Mouse (Mus musculus) neural tube, embryonic 11.5 days (tissue): ENCODE measurements at regions not wholly inside any gene's neighbourhood (a gene's known extent, or its start where the extent isn't known, plus 50 kb on each side); places are given as distances from the start of the nearest gene placed in this dataset.

Experiments
- ATAC-seq: fragments of 200-750 bp; cut with Nextera tagmentation; 2 replicates; pipeline ENCODE4 v1.8.0; 2017; ENCODE audit warnings: moderate number of reproducible peaks, mild to moderate bottlenecking, moderate TSS enrichment, moderate library complexity; ENCODE audit not compliant: insufficient read depth, low FRiP score, low TSS enrichment
- DNase-seq: peaks from one replicate; pipeline ENCODE4 v3.0.0-alpha.2; 2015; ENCODE audit warnings: low spot score
- H3K27ac ChIP-seq: fragments of 300-500 bp; sonication (generic); 2 replicates; pipeline ENCODE4 v1.5.1; 2014; ENCODE audit warnings: low read depth, mild to moderate bottlenecking, low read length
- H3K27me3 ChIP-seq: fragments of 300-500 bp; sonication (generic); 2 replicates; pipeline ENCODE4 v1.6.1; 2014; ENCODE audit warnings: mild to moderate bottlenecking, low read length, mixed read lengths; ENCODE audit not compliant: control insufficient read depth, insufficient read depth
- H3K36me3 ChIP-seq: fragments of 300-500 bp; sonication (generic); 2 replicates; pipeline ENCODE4 v1.6.1; 2014; ENCODE audit warnings: mild to moderate bottlenecking, low read length, moderate library complexity, mixed read lengths; ENCODE audit not compliant: control insufficient read depth, insufficient read depth
- H3K4me1 ChIP-seq: fragments of 300-500 bp; sonication (generic); 2 replicates; pipeline ENCODE4 v1.6.1; 2014; ENCODE audit warnings: low read length, mixed read lengths; ENCODE audit not compliant: control insufficient read depth, insufficient read depth
- H3K4me2 ChIP-seq: fragments of 300-500 bp; sonication (generic); 2 replicates; pipeline ENCODE4 v1.6.1; 2014; ENCODE audit warnings: low read depth, mild to moderate bottlenecking, moderate library complexity
- H3K4me3 ChIP-seq: fragments of 300-500 bp; sonication (generic); 2 replicates; pipeline ENCODE4 v1.5.1; 2014; ENCODE audit warnings: low read depth, low read length
- H3K9ac ChIP-seq: fragments of 300-500 bp; sonication (generic); 2 replicates; pipeline ENCODE4 v1.6.1; 2014; ENCODE audit warnings: mild to moderate bottlenecking, low read length
- H3K9me3 ChIP-seq: fragments of 300-500 bp; sonication (generic); 2 replicates; pipeline ENCODE4 v1.6.1; 2016; ENCODE audit warnings: low read length; ENCODE audit not compliant: control insufficient read depth
- WGBS: fragments of 180-500 bp; shearing (Covaris S2); extraction: QIAGEN DNeasy Blood & Tissue Kit; methylation state at CpG from one replicate; pipeline ENCODE4 v1.1.7; 2014; 5-methylcytosine and 5-hydroxymethylcytosine counted together

DNA sequence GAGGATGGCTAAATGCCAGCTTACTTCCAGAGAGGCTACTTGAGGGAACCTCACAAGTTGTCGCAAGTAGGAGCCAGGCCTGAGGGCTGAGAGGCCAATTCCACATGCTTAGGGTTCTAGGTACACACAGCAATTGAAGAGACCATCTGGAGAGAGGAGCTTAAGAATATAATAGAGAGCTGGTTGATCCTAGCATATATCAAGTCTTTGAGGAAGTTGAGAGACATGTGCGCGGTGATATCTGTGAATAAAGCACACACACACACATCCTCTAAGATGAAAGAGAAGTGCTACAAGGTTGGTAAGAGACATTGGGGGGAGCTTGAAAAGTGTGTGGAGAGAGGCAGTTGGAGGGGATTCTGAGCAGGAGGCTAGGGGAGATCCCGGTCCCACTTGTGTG, 189.5 kb downstream of the Zfp462 start:
- H3K36me3 ChIP-seq: no peaks in the 10 kb centered on the region
- no peak overlapping the region for H3K27ac ChIP-seq
- no peak overlapping the region for H3K9ac ChIP-seq
- no peaks in the 10 kb centered on the region for H3K27me3 ChIP-seq
- DNase-seq: no peak
- H3K4me2 ChIP-seq: no peak overlapping the region
- ATAC-seq: no peak
- 0 out of 2 replicates have a peak, but pooled peaks cover 5% of the 10 kb centered on the region for H3K4me1 ChIP-seq
- no peak overlapping the region for H3K4me3 ChIP-seq
- no peaks in the 10 kb centered on the region for H3K9me3 ChIP-seq
- 89% methylated on average over 4 of the region's 4 CpGs for WGBS

DNA sequence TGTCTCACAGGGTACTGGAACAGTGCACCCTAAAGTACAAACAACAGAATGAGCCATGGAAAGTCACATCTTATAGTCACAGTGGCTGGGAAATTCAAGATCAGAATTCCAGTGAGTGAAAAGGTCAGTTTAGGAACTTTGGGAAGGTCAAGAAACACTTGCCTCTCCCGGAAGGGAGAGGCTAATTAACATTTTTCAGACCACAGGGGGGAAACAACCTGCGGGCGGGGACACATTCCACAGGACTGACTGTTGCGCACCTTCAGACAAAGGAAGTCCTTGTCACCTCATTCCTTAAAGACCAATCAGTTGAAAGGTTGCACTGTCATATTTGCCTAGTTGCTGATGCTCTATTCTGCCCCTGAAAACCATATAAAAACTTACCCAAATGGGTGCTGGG, 189.9 kb downstream of the Zfp462 start:
- Histone ChIP-seq H3K9me3 (no peaks in the 10 kb centered on the region), H3K4me2 (no peak overlapping the region), H3K36me3 (no peaks in the 10 kb centered on the region), H3K4me3 (no peak overlapping the region), H3K27me3 (no peaks in the 10 kb centered on the region), H3K9ac (no peak overlapping the region), H3K27ac (no peak overlapping the region), H3K4me1 (0 out of 2 replicates have a peak, but pooled peaks cover 5% of the 10 kb centered on the region)
- DNase-seq: no peak
- ATAC-seq: no peak
- 55% methylated on average over 4 of the region's 4 CpGs for WGBS

DNA sequence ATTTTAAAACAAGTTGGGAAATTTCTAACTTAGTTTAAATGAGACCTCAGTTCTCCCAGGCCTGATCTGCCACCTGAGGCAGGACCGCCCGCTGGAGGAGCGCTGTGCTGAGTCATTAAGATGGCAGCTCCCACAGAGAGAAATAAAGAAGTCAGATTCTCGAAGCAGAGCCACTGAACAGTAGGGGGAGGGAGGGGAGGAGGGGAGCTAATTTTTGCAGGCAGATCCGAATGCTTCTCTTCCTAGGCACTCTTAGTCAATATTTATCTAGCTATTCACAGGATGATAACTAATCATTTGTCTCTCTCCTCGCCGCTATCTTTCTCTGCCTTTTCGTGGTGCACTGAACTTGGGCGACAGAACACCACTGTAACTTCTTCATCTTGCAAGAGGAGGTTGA, 191.4 kb downstream of the Zfp462 start:
- Histone ChIP-seq H3K27me3 (no peaks in the 10 kb centered on the region), H3K9me3 (no peaks in the 10 kb centered on the region), H3K36me3 (no peaks in the 10 kb centered on the region), H3K4me3 (no peak overlapping the region), H3K27ac (no peak overlapping the region), H3K4me2 (no peak overlapping the region), H3K4me1 (0 out of 2 replicates have a peak, but pooled peaks cover 5% of the 10 kb centered on the region), H3K9ac (no peak overlapping the region)
- ATAC-seq (no peak), DNase-seq (peak; percentile 52)
- 9% methylated on average over 9 of the region's 9 CpGs for WGBS

DNA sequence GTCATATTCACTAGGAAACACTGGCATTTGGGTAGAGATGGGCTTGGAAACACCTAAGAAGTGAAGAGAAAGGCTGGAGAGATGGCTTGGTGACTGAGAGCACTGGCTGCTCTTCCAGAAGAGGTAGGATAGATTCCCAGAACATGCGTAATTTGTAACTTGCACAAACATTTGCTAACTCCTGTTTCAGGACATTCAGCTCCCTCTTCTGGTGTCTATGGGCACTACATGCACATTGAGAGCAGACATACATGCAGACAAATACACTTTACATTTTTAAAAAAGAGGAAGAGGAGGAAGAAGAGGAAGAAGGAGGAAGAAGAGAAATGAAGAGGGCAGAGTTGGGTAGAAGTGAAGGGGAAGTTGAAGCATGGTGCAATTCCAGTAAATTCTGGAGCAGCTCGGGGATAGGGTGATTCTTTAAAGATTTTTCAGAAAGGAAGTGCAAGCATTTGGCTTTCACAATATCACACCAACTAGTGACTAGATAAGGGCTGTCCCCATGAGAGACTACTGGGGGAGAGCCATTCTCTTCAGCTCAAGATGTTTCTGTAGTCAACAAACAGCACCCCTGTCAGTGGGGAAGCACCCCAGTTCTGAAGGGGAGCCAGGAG, 193.0 kb downstream of the Zfp462 start:
- Histone ChIP-seq H3K27ac (no peak overlapping the region), H3K4me1 (0 out of 2 replicates have a peak, but pooled peaks cover 5% of the 10 kb centered on the region), H3K9ac (no peak overlapping the region), H3K27me3 (no peaks in the 10 kb centered on the region), H3K4me2 (no peak overlapping the region), H3K9me3 (no peaks in the 10 kb centered on the region), H3K36me3 (no peaks in the 10 kb centered on the region), H3K4me3 (no peak overlapping the region)
- 87% methylated on average over 2 of the region's 2 CpGs for WGBS
- ATAC-seq (no peak), DNase-seq (no peak)

DNA sequence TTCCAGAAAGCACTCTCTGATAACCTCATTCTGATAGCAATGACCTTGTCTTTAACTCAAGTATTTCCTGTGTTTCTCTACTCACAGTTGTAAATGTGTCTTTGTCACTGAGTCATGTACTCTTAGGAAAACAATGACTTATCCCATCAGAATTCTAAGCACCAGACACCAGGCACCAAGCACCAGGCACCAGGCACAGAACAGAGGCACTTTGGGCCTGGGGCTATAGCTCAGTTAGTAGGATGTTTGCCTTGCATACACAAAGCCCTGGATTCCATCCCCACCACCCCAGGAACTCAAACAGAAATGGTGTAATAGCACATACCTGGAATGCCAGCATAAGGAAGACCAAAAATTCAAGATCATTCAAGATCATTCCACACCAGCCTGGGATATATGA, 196.5 kb downstream of the Zfp462 start:
- Histone ChIP-seq H3K4me1 (0 out of 2 replicates have a peak, but pooled peaks cover 2% of the 10 kb centered on the region), H3K9ac (no peak overlapping the region), H3K4me3 (no peak overlapping the region), H3K9me3 (no peaks in the 10 kb centered on the region), H3K36me3 (no peaks in the 10 kb centered on the region), H3K4me2 (no peak overlapping the region), H3K27me3 (no peaks in the 10 kb centered on the region), H3K27ac (no peak overlapping the region)
- DNase-seq (no peak), ATAC-seq (no peak)

DNA sequence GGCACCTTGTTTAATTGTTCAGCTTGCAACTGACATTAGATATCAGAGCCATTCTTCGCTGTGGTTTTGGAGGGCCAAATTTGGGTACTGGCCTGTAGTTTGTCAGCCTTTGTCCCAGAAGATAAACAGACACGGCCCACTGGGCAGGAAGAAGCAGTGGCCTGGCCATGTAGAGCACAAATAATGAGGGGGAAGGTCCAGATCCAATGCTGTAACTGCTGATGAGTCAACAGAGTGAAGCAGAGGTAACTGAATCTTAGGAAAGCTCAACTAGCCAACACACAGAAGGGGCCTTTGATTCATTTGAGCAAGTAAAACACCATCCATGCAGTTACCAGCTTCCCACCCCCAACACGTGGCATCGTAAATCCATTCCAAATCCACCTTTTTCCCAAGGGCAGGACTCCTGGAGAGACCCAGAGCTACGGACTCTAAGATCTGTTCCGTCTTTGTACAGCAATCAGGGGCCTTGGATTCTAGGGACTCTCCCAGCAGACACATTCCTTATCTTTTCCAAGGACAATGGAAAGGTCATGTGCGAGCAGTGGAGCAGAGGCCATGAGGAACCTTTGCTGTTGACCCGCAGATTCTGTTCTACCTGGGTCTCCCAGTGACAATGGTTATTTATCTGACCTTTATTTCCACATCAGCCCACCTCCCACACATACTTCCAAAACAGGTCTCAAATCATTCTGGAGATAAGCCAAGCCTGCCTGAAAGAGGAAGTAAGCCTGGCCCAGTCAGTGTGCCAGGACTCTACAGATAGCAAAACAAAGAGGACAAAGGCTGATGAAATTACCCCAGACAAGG, 197.3 kb downstream of the Zfp462 start:
- Histone ChIP-seq H3K36me3 (no peaks in the 10 kb centered on the region), H3K9ac (no peak overlapping the region), H3K9me3 (no peaks in the 10 kb centered on the region), H3K4me3 (no peak overlapping the region), H3K27me3 (no peaks in the 10 kb centered on the region), H3K4me2 (no peak overlapping the region), H3K4me1 (no peaks in the 10 kb centered on the region), H3K27ac (no peak overlapping the region)
- ATAC-seq (no peak), DNase-seq (no peak)
- 77% methylated on average over 8 of the region's 8 CpGs for WGBS

DNA sequence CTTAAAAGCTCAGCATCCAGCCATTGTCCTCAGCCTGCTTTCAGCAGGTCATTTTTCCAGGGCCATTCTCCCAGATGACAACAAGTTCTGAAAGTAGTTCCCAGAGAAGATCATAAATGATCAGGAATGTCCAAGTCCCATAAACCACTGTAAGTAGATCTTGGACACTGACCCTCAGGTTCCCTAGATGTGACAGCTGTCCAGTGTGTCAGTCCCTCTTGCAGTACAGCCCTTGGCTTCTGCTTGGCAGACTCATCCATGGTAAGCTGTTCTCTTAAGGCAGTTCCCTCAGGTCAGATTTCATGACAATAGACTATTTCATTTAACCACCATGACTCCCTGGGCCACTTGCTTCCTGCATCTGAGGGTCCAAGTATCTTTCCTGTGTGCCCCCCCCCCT, 198.6 kb downstream of the Zfp462 start:
- H3K27me3 ChIP-seq: no peaks in the 10 kb centered on the region
- DNase-seq (no peak), ATAC-seq (no peak)
- no peak overlapping the region for H3K4me3 ChIP-seq
- H3K4me2 ChIP-seq: no peak overlapping the region
- no peaks in the 10 kb centered on the region for H3K9me3 ChIP-seq
- no peak overlapping the region for H3K9ac ChIP-seq
- H3K27ac ChIP-seq: no peak overlapping the region
- no peaks in the 10 kb centered on the region for H3K36me3 ChIP-seq
- no peaks in the 10 kb centered on the region for H3K4me1 ChIP-seq

DNA sequence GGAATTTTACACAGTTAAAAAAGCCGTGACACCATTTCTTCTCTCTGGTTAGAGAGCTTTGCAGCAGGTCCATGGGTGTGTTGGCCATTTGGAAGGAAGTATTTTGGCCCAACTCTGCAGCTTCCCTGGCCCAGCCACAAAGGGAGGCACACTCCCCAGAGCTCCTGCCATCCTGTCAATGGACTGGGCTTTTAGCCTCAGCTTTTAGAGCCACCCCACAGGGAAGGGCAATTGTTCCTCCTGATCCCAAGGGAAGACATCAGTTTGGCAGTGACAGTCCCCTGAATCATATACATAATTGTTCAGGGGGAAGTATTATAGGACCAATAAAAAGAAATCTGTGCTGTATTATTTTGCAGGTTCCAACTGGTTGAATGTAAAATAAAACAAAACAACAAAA, 200.1 kb downstream of the Zfp462 start:
- no peak overlapping the region for H3K27ac ChIP-seq
- DNase-seq (no peak), ATAC-seq (no peak)
- H3K36me3 ChIP-seq: no peaks in the 10 kb centered on the region
- H3K9me3 ChIP-seq: no peaks in the 10 kb centered on the region
- H3K4me2 ChIP-seq: no peak overlapping the region
- no peak overlapping the region for H3K4me3 ChIP-seq
- 40% methylated on average over 1 of the region's 1 CpGs for WGBS
- no peaks in the 10 kb centered on the region for H3K27me3 ChIP-seq
- no peak overlapping the region for H3K9ac ChIP-seq
- H3K4me1 ChIP-seq: no peaks in the 10 kb centered on the region

DNA sequence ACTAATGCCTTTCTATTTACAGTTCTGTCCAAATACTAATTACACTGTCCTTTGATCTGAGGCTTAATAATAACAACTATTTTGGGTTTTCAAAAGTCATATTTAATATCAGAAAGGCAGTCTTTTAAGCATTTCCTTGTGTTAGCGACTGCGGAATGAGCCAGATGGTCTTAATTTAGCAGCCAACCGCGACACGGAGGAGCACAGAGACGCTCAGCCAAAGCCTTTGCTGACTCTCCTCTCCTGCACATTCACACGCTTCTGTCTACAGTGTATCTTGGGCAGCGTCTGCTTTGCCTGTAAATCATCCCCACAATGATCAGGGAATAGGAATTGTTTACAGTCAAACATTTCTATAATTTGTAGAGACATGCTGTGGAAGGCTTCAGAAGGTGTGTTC, 201.1 kb downstream of the Zfp462 start:
- Histone ChIP-seq H3K9ac (no peak overlapping the region), H3K27me3 (no peaks in the 10 kb centered on the region), H3K9me3 (no peaks in the 10 kb centered on the region), H3K4me1 (no peaks in the 10 kb centered on the region), H3K27ac (no peak overlapping the region; the same call in 1 of the 2 replicates), H3K36me3 (no peaks in the 10 kb centered on the region), H3K4me2 (no peak overlapping the region), H3K4me3 (no peak overlapping the region)
- no peak for ATAC-seq
- no peak for DNase-seq
- 42% methylated on average over 8 of the region's 8 CpGs for WGBS
